Mouse (Mus musculus): ENCODE data around the gene Gucy1a1. TPM values are rescaled to one million over a fixed set of nuclear protein-coding genes. Genes with fewer than 3 reads are reported as not detected.

Gene Gucy1a1
- under 1 TPM in 1 of 2 experiments, not detected in 1; 0.42 TPM for total RNA-seq (2023)

DNA sequence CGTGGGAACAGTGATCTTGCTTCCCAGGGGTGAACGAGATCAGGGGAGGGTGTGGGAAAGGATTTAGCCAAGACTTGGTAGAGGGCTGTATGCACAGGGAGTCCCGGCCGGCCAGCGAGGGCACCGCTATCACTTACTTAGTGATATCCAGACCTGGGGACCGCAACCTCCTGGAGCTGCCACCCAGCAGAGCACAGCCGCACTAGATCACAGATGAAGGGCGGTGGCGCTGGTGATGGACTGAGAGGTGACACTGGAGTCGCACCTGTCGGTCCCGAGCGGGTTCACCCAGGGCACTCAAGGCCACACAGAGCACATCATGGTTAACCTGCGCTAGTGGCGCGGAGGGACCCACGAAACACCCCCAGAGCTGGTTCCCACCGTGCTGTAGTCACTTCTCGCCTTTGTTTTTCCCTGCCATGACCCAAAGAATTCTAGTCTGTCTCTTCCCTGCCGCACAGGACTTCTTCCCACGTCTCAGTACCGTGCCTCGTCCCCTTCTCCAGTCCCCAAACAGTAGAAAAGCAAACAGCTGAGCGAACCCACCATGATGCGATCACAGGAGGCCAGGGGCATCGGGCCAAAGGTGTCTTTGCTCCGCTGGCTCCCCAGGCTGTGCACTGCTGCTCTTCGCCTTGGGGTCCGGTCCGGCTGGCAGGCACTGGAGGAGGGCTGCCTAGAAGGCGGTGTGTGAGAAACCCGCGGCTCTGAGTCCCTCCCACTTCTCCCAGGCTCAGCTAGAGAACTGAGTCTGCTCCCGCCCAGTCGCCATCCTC, at the start of gene Gucy1a1:
TSS of gene Gucy1a1 (minus strand) at position 664 of the 776 bp plus-strand sequence.

GRCm38 (mm10) chr3:82074201-82074851, 71.3 kb downstream of the Gucy1a1 start, which contains the start of gene Gucy1b1:
Gene Gucy1b1, minus strand, starts transcription at chr3:82074689.

Other genes starting within 250 kb of the Gucy1a1 start
- gene Ctso, start 213.2 kb downstream of the Gucy1a1 start, total RNA-seq (2023) = 10 to 100 TPM; 25.4 to 26.8 TPM
- not detected for gene Tdo2, start 169.6 kb downstream of the Gucy1a1 start, total RNA-seq (2023)
- gene Asic5, start 163.5 kb downstream of the Gucy1a1 start, total RNA-seq (2023) = not detected
- gene Gucy1b1, start 71.1 kb downstream of the Gucy1a1 start, total RNA-seq (2023) = 1 to 10 TPM in 1 of 2 experiments, not detected in 1; 1.2 TPM
- gene Map9, start 212.3 kb upstream of the Gucy1a1 start, total RNA-seq (2023) = under 1 TPM in 1 of 2 experiments, not detected in 1; 0.13 TPM

Measured in monocyte, adult 59 days (primary cell).